Mouse (Mus musculus) MN1 (cell line): ENCODE results near the gene Gm13090.

Experiments used
- DNase-seq: peaks from one replicate; pipeline ENCODE4 v3.0.0-alpha.2; 2016; ENCODE audit warnings: low spot score

The Gm13090 gene

GRCm38 (mm10) chr4:151097104-151097438, 7.7 kb downstream of the Gm13090 start:
- DNase-seq: no peak

DNA sequence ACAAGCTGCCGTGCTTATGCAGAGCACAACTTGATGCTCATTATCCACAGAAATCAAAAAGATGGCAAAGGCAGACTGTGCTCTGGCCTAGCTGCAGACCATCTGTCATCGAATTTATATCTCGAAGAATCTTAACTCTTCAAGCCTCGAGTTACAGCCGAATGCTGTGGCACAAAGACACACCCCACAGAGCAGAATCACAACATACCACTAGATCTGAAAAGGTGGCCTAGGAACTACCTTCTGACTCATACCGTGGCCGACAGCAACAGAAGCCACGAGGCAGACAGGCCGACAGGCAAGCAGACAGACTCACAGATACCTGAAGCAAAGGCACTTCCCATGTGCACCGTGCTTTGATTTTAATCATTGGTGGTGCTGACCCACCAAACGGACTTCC, 14.3 kb downstream of the Gm13090 start:
- DNase-seq: no peak

- DNase-seq: no peak
These were observed 14.8 kb downstream of the Gm13090 start for GRCm38 (mm10) chr4:151104147-151104546.

DNA sequence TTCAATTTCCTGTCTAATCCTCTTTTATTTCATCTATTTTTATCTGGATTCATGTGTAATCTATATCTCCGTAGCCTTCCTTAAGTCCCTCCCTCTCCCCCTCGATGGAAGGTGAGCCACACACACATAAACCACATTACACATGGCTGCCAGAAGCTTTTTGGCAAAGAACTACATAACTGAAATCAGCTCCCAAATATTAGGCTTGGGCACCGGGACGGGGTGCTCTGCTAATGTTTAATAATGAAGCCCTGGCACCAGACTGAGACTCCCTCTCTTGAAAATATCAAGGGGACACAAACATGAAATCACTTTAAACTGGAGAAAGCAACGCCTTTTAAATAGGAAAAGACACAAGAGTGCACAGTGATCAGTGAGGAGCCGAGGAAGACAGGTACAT, 16.5 kb downstream of the Gm13090 start:
- DNase-seq: no peak

GRCm38 (mm10) chr4:151106468-151106867, 17.1 kb downstream of the Gm13090 start:
- DNase-seq: no peak

DNA sequence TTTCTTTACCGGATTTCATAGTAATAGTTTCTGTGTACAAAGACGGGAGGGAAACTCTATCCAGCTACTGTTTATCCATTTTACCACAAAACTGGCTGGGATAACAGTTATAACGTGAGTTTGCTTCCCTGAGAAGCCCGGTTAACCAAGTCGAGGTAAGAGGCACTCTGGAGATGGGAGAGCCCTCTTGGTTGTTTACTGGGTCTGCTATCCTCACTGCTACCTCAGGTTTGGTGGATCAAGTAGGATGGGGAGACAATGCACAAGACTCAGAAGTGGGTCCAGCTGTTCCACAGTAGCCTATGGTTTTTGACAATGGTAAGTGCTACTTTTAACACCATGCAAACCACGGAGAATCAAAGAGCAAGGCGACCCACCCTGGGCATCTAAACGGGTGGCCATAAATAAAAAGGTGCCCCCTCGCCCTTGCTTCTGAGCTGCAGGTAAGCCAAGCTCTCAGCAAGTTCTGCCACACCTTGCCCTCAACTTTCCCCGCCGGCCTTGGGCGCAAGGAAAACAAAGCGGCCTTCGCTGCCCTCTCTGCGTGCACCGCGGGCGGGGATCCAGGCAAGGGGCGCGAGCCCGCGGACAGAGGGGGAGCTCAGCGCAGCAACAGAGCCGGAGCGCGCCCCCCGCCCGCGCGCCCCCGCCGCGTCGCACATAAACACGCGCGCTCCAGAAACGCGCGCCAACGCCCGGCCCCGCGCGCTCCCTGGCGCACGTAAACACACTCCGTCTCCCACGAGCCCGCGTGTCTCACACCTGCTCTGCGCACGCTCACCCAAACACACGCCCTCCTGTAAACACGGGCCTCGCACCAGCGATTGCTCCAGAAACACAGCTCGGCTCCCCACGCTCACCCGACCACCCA, 18.0 kb downstream of the Gm13090 start:
- DNase-seq: no peak

DNA sequence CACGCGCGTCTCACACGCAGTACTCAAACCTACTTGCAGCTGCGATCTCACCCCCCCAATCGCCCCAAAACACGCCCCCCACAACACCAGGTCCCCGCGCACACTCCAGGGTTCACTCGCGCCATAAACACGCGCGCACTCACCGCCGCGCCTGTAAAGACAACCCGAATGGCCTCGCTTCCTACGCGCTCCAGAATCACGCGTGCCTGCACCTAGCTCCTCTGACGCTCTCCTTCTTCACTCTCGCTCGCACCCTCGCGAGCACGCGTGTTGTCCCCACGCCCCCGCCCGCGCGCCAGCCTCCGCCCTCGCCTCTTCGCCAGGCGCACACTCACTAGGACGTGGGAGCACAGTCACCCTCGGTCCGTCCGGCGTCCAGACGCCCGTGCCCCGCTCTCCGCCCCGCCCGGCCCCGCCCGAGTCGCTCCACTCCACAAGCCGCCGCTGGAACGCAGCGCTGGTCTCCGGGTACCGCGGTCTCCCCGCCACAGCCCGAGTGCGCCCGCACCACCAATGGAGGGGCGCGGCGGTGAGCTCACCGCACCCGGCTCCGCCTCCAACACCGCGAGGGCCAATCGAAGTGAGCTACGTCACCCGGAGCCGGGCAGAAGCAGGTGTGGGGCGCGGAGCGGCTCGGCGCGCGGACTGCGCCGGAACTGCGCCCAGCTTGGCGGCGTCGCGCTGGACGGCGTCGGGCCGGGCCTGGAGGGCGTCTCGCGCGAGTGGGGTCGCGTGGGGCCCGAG, 18.8 kb downstream of the Gm13090 start:
- no peak for DNase-seq

DNA sequence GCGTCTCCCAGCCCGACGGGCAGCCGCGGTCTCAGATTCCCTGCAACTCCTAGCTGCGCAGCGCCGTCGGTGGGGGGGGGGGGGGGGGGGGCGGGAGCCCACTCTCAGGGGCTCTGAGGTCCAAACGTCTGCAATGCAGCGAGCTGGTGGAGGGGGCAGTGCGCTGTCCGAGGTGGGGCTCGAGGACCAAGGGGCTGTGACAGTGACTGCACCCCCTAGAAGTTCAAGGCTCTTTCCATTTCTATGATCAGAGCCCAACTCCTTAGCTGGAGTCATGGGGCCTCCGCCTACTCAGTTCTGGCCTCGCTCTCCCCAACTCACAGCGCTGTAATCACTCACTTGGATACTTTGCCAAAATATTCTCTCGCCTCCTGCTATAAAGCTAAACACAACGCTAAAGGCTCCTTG, 19.5 kb downstream of the Gm13090 start:
- no peak for DNase-seq

DNA sequence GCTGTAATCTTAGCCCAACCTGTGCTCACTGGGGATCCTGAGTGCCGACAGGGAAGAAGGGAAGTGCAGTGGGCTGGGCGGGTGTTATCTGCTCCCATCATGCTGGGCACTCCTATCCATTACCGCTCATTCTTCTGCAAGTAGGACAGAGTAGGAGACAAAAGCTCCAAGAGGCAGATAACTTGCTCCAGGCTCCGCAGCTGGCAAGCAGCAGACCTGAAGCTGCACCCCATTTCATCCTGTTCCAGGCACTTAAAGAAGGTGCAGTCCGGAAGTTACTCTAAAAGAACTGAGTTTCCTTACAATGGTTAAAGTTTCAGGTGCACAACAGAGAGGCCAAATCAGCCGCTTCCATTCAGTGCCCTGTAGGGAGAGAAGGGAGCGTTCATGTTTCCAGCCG, 21.9 kb downstream of the Gm13090 start:
- DNase-seq: no peak

DNA sequence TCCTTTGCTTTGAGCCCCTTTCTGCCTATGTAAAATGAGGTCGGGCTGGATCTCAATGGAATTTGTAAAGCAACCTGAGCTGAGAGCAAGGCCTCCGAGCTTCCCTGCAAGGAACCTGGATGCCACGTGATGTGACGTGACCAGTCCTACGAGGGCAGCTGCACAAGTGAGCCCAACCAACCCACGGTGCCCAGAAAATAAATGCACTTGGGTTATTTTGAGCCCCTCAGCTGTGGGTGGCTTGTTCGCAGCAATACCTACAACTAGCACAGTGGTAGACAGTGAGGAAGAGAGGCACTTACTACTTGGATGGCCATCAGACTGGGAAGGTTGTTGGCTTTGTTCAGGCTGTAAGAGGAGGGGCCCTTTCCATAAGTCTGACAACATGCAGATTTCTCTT, 25.2 kb downstream of the Gm13090 start:
- no peak for DNase-seq

DNA sequence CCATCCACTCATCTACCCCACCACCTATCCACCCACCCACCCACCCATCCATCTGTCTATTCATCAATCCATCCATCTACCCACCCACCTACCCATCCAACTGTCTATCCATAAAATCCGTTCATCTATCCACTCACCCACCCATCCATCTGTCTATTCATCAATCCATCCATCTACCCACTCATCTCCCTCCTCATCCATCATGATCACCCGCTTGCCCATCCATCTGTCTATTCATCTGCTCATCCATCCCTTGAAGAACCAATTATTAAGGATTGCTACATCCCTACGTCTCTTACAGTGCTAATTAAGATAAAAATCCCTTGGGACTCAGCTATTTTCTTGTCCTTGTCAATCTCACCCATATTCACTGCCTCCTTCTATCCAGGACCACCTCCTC, 29.5 kb downstream of the Gm13090 start:
- no peak for DNase-seq

- DNase-seq: peak; percentile 58
These were observed 38.5 kb downstream of the Gm13090 start for GRCm38 (mm10) chr4:151127636-151128548.

GRCm38 (mm10) chr4:151128641-151129541, 39.5 kb downstream of the Gm13090 start:
- no peak for DNase-seq

DNA sequence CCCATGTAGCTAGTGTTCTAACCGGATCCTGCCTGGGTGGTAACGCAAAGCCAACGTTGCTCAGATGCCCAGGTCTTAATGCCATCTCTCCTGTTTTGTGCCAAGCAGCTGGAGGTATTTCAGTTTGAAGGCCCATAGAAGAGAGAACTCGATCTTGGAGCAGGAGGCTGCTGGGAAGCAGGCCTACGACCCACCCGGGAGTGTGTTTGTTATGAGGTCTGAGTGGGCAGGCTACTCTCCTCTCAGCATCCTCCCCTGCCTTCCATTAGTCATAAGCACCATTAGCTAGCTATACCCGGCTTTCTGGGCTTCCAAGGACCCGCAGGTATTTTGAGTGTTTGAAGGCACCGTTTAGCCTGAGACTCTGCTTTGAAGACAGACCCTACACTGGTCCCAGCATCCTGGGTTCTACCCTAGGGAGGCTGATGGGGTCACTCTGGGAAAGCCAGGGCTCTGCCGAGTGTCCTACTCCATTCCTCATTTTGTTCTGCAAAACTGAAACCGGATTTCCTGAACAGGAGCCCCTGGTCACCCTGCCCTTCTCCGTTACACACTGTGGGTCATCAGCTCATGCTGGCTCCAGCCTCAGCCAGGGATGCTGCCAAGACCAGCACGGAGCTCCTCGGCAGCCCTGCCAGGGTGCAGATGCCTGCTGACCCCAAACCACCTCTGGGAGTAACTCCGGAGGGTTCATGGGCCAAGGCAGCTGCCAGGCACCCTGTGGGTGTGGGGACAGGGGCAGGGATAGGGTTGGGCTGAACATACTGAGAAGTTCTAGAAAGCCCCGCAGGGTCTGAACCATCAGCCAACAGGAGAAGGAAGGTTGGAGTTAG, 40.6 kb downstream of the Gm13090 start:
- DNase-seq: no peak

DNA sequence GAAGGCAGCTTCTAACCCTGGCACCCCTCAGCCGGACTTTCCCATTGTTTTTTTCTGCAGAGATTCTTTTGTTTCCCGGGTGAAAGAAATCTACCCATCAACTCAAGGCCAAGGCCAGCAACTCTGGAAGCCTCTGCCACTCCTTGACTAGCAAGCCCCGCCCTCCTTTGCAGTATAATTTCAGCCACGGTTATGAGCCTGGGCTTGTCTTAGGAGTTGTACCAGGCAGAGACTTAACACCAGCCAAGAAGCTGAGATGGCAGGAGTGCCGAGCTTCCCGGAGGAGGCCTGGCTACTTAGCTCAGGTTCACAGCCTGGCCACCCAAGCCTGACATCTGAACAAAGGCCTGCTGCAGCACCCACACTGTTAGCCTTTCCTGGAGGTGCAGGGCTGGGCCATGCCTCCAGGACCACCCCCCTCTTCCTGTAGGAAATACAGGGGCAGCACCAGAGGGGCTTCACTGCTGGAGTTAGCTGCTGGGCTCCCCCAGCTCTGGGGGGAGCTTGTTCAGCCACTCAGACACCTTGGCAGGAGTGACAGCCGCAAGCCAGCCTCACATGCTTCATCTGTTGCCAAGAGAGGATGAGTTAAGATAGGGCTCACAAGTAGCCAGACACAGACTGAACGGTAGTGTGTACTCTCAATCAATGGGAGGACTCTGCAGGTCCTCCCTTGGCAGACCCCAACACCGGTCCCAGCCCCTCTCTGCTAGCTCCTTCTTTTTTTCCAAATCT, 41.6 kb downstream of the Gm13090 start:
- DNase-seq: no peak

DNA sequence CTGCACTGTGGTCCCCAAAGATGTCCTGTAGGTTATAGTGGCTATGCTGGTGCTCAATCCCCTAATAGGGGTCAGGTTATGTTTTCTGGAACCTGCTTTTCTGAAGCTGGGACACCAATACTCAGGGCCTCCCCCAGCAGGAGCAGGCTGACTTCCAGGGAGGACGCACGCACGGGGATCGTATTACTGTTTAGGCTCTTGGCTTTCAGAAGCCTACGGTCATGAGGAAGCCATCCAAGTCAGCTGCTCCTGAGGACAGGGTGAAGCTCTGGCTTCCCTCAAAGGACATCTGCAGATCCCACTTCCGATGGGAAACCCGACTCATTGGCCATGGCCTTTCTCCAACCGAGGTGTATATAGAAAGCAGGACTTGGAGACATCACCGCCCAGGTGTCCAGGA, 43.1 kb downstream of the Gm13090 start:
- no peak for DNase-seq

DNA sequence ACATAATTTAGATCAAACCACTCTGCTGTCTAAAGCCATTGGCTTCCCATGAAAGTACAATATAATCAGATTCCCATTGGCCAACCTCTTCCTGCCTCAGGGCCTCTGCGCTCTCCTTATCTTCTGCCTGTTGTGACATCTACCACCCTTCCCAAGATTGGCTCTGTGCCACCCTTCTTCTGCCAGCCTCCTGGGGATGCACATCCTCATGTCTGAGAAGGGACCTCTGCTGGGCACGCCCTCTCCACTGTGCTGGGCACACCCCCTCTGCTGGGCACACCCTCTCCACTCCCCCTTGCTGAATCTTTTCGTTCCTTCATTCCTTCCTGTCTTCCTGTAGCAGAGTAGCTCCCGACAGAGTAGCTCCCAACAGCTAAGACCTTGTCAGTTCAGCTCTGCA, 44.4 kb downstream of the Gm13090 start:
- DNase-seq: peak; percentile 42

DNA sequence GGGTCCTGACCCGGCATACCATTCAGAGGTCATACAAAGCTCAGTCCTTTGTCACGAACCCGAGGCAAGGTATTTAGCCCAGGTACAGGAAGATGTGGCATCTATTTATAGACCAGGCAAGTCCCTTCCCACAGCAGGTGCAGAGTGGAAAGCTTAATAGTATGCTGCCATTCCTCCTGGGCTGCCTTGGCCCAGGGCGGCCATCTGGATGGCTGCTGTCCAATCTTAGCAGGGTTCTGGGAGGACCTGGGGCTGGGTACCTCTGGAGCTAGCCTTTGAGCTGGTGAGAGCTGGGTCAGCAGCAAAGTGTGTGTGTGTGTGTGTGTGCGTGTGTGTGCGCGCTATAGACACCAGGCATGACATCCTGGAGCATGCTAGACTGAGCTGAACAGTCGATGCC, 46.1 kb downstream of the Gm13090 start:
- peak; percentile 78 for DNase-seq

- DNase-seq: peak; percentile 31
These were observed 48.3 kb downstream of the Gm13090 start for GRCm38 (mm10) chr4:151137701-151138100.

DNA sequence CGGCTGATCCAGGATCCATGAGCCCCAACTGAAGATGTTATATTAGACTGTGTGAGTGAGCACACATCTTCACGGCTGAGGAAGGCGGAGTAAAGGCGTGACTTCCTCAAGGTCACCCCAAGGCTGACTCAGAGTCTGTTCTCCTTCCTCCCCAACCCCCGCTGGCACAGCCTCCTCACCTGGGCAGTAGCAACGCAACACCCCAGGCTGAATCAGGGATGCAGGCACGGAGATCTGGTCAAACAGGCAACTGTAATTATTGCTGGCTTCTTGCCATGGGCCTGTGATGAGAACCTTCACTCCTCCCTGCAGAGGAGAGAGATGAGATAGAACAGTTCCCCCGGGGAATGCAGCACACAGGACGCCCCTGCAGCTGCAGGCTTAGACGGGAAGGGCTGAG, 48.8 kb downstream of the Gm13090 start:
- DNase-seq: peak; percentile 88
